Mouse (Mus musculus) hindbrain, embryonic 12.5 days (tissue): ENCODE results near the gene Gars. TPM values are rescaled to one million over a fixed set of nuclear protein-coding genes. Genes with fewer than 3 reads are reported as not detected.

Experiments
- ATAC-seq: fragments of 200-750 bp; cut with Nextera tagmentation; 2 replicates; pipeline ENCODE4 v1.8.0; 2017; ENCODE audit warnings: moderate TSS enrichment; ENCODE audit not compliant: low FRiP score
- H3K27ac ChIP-seq: fragments of 300-500 bp; sonication (generic); 2 replicates; pipeline ENCODE4 v1.5.1; 2016; ENCODE audit warnings: mild to moderate bottlenecking
- H3K27me3 ChIP-seq: fragments of 300-500 bp; sonication (generic); 2 replicates; pipeline ENCODE4 v1.6.1; 2016; ENCODE audit warnings: mild to moderate bottlenecking
- H3K36me3 ChIP-seq: fragments of 300-500 bp; sonication (generic); 2 replicates; pipeline ENCODE4 v1.6.1; 2016; ENCODE audit warnings: mild to moderate bottlenecking
- H3K4me1 ChIP-seq: fragments of 300-500 bp; sonication (generic); 2 replicates; pipeline ENCODE4 v1.6.1; 2016
- H3K4me2 ChIP-seq: fragments of 300-500 bp; sonication (generic); replicated peaks from 2 replicates; pipeline ENCODE4 v1.6.1; 2016; ENCODE audit warnings: mild to moderate bottlenecking
- H3K4me3 ChIP-seq: fragments of 300-500 bp; sonication (generic); 2 replicates; pipeline ENCODE4 v1.5.1; 2016; ENCODE audit warnings: mild to moderate bottlenecking
- H3K9ac ChIP-seq: fragments of 300-500 bp; sonication (generic); 2 replicates; pipeline ENCODE4 v1.6.1; 2016; ENCODE audit warnings: mild to moderate bottlenecking, moderate library complexity
- H3K9me3 ChIP-seq: fragments of 300-500 bp; sonication (generic); replicated peaks from 2 replicates; pipeline ENCODE4 v1.6.1; 2016; ENCODE audit warnings: mild to moderate bottlenecking
- WGBS: fragments of 180-500 bp; shearing (Covaris S2); methylation state at CpG from one replicate; pipeline ENCODE4 v1.1.7; 2016; 5-methylcytosine and 5-hydroxymethylcytosine counted together
- polyA plus RNA-seq: library from polyadenylated mRNA; unstranded; fragments of >200 nt; fragmentation: Nextera tagmentation; extraction: Ambion mirVana; gene quantifications from 2 replicates; pipeline ENCODE4 v1.2.1, GENCODE M21; 2016

Gars gene
- polyA plus RNA-seq, 1 experiment from 2014 or later: 188 TPM

DNA sequence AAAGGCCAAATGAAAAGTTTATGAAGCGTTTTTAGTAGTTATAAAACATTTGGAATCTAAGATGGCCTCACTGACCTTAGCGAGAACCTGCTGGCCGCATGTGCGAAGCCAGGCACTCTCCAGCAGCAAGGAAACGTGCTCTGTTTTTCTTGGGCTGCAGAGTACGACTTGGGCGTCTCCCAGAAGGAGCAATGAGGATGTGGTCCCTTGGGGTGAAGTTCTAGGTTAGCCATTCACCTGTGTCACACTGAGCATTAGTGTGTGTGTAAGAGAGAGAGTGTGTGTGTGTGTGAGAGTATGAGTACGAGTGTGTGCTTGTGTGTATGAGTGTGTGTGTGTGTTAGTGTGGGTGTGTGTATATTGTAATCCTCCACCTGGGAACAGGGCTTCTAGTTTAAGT, 5.4 kb downstream of the Gars start:
- no peak overlapping the region for H3K4me2 ChIP-seq
- H3K4me1 ChIP-seq: peaks cover 23% of the 10 kb centered on the region
- H3K9ac ChIP-seq: no peak overlapping the region
- no peak for ATAC-seq
- peaks cover 8% of the 10 kb centered on the region for H3K36me3 ChIP-seq
- whole genome bisulfite sequencing: 82% methylated on average over 8 of the region's 8 CpGs
- H3K27me3 ChIP-seq: no peaks in the 10 kb centered on the region
- no peak overlapping the region for H3K4me3 ChIP-seq
- H3K27ac ChIP-seq: no peak overlapping the region
- H3K9me3 ChIP-seq: no peaks in the 10 kb centered on the region

DNA sequence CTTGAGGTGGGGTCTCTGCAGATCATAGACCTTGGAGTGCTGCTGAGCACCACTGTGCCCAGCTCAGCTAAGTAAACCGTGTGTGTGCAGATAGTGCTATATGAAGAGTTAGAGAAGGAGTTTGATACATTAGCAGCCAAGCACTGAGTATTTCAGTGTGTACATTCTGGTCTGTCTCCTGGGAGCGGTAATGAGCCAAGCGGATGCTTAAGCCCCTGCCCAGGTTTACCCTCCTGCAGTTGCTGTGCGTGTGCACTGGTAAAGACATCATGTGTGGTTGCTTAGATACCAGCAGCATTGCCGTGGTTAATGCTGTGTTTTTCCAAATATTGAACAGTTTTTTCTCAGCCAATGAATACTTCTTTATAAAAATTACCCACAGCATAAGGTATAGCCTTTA, 6.7 kb downstream of the Gars start:
- Histone ChIP-seq H3K27ac (no peak overlapping the region), H3K36me3 (peaks cover 19% of the 10 kb centered on the region), H3K4me1 (peaks cover 15% of the 10 kb centered on the region), H3K9ac (no peak overlapping the region), H3K27me3 (no peaks in the 10 kb centered on the region), H3K9me3 (no peaks in the 10 kb centered on the region), H3K4me2 (no peak overlapping the region), H3K4me3 (no peak overlapping the region)
- WGBS: 75% methylated on average over 5 of the region's 5 CpGs
- no peak for ATAC-seq

DNA sequence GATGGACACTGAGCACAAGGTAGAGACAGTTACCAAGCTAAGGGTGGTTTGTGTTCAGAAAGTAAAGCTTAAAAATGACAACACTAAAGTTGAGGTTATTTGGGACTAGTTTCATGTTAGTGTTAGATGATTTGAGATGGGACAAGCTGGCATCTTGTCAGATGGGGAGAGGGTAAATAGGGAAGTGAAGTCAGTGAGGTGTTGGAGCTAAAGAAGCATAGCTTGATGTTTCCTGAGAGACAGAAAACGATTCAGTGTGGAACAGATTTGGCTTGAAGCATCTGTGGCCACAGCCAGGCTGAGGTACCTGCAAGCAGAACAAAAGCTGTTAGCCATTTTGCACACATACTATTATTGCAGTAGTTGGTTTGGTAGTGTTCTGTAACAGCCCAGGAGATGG, 7.5 kb downstream of the Gars start:
- H3K36me3 ChIP-seq: peaks cover 27% of the 10 kb centered on the region
- 74% methylated on average over 1 of the region's 1 CpGs for WGBS

GRCm38 (mm10) chr6:55049186-55049585, 11.4 kb downstream of the Gars start:
- H3K9ac ChIP-seq: no peak overlapping the region
- peaks cover 62% of the 10 kb centered on the region for H3K36me3 ChIP-seq
- H3K4me1 ChIP-seq: peaks cover 4% of the 10 kb centered on the region; the same call in 1 of the 2 replicates
- H3K27ac ChIP-seq: no peak overlapping the region
- no peak for ATAC-seq
- H3K4me3 ChIP-seq: no peak overlapping the region
- H3K4me2 ChIP-seq: no peak overlapping the region
- 93% methylated on average over 10 of the region's 10 CpGs for WGBS
- H3K9me3 ChIP-seq: no peaks in the 10 kb centered on the region
- no peaks in the 10 kb centered on the region for H3K27me3 ChIP-seq

More for the DNA sequence above, 7.5 kb downstream of the Gars start:
- Histone ChIP-seq H3K27me3 (no peaks in the 10 kb centered on the region), H3K9me3 (no peaks in the 10 kb centered on the region), H3K4me3 (no peak overlapping the region), H3K4me1 (peaks cover 9% of the 10 kb centered on the region), H3K27ac (no peak overlapping the region), H3K4me2 (no peak overlapping the region), H3K9ac (no peak overlapping the region)
- no peak for ATAC-seq

GRCm38 (mm10) chr6:55054491-55054890, 16.7 kb downstream of the Gars start:
- H3K27ac ChIP-seq: no peak overlapping the region
- no peaks in the 10 kb centered on the region for H3K27me3 ChIP-seq
- no peaks in the 10 kb centered on the region for H3K9me3 ChIP-seq
- no peak overlapping the region for H3K4me3 ChIP-seq
- ATAC-seq: no peak
- WGBS: 93% methylated on average over 4 of the region's 4 CpGs
- no peaks in the 10 kb centered on the region for H3K4me1 ChIP-seq
- no peak overlapping the region for H3K9ac ChIP-seq
- peaks cover 82% of the 10 kb centered on the region for H3K36me3 ChIP-seq
- H3K4me2 ChIP-seq: no peak overlapping the region

- no peak overlapping the region for H3K4me2 ChIP-seq
- H3K4me1 ChIP-seq: no peaks in the 10 kb centered on the region
- H3K4me3 ChIP-seq: no peak overlapping the region
- H3K9me3 ChIP-seq: no peaks in the 10 kb centered on the region
- H3K36me3 ChIP-seq: peaks cover 82% of the 10 kb centered on the region
- ATAC-seq: no peak
- H3K27ac ChIP-seq: no peak overlapping the region
- no peak overlapping the region for H3K9ac ChIP-seq
- WGBS: 87% methylated on average over 3 of the region's 3 CpGs
- no peaks in the 10 kb centered on the region for H3K27me3 ChIP-seq
Measured at GRCm38 (mm10) chr6:55057427-55057826, 19.6 kb downstream of the Gars start.

GRCm38 (mm10) chr6:55060241-55060825, 22.5 kb downstream of the Gars start:
- Histone ChIP-seq H3K4me1 (no peaks in the 10 kb centered on the region), H3K9ac (no peak overlapping the region), H3K9me3 (no peaks in the 10 kb centered on the region), H3K4me2 (no peak overlapping the region), H3K36me3 (peaks cover 79% of the 10 kb centered on the region), H3K27me3 (no peaks in the 10 kb centered on the region), H3K4me3 (no peak overlapping the region), H3K27ac (no peak overlapping the region)
- no peak for ATAC-seq
- 92% methylated on average over 7 of the region's 7 CpGs for WGBS

- Histone ChIP-seq H3K27me3 (no peaks in the 10 kb centered on the region), H3K9me3 (no peaks in the 10 kb centered on the region), H3K4me2 (no peak overlapping the region), H3K27ac (no peak overlapping the region), H3K4me1 (no peaks in the 10 kb centered on the region), H3K36me3 (peaks cover 80% of the 10 kb centered on the region), H3K9ac (no peak overlapping the region), H3K4me3 (no peak overlapping the region)
- 96% methylated on average over 11 of the region's 11 CpGs for WGBS
- no peak for ATAC-seq
Measured at GRCm38 (mm10) chr6:55061328-55061727, 23.5 kb downstream of the Gars start.

- no peak overlapping the region for H3K9ac ChIP-seq
- H3K27ac ChIP-seq: no peak overlapping the region
- H3K4me3 ChIP-seq: no peak overlapping the region
- H3K9me3 ChIP-seq: no peaks in the 10 kb centered on the region
- peaks cover 81% of the 10 kb centered on the region for H3K36me3 ChIP-seq
- H3K27me3 ChIP-seq: no peaks in the 10 kb centered on the region
- no peak for ATAC-seq
- no peak overlapping the region for H3K4me2 ChIP-seq
- H3K4me1 ChIP-seq: no peaks in the 10 kb centered on the region
- 88% methylated on average over 5 of the region's 5 CpGs for WGBS
Measured at GRCm38 (mm10) chr6:55062200-55062599, 24.4 kb downstream of the Gars start.

DNA sequence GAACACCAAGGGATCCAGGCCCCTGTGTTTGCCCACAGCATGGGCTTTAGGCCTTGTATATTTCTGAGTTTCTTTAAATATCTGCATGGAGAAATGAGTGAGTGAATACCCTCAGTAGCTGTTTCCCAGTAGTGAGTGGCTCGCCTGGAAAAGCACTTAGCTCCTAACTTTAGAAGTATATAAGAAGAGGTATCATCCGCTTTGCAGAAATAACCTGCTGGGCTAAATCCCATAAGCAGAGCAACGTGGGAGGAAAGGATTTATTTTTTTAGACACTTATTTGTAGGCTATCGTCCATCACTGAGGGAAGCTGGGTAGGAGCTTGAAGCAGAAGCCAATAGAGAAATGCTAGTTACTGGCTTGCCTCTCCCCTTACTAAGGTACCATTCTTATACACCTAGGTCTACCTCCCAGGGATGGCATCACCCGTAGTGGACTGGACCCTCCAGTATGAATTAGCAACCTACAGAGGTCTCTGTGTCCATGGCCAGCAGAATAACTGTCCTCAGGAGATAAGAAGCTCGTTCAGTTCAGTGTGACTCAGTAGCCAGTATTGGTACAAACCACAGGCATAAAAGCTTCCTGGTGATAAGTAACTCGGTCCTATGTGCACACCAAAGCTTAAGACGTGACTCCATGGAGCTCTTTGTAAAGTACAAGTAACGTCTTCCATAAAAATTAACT, 26.1 kb downstream of the Gars start:
- Histone ChIP-seq H3K9me3 (no peaks in the 10 kb centered on the region), H3K9ac (no peak overlapping the region), H3K4me1 (no peaks in the 10 kb centered on the region), H3K27me3 (no peaks in the 10 kb centered on the region), H3K36me3 (peaks cover 89% of the 10 kb centered on the region), H3K4me2 (no peak overlapping the region), H3K4me3 (no peak overlapping the region), H3K27ac (no peak overlapping the region)
- ATAC-seq: no peak
- 95% methylated on average over 9 of the region's 9 CpGs for WGBS

DNA sequence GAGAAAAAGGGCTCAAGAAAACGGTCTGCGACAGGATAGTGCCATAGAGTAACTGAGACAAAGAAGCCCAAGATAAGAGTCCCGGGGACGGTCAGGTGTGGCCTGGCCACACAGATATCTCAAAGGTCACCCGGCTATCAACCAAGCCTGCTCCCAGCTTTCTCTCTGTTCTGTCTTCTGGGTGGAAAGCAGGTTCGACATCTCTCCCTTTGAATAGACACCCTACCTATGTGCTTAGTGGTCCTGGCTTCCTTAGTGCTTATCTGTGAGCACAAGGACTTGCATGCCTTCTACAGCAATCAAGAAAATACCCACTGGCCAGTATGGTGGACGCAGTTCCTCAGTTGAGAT, 26.6 kb downstream of the Gars start:
- Histone ChIP-seq H3K9ac (no peak overlapping the region), H3K4me1 (no peaks in the 10 kb centered on the region), H3K36me3 (peaks cover 85% of the 10 kb centered on the region), H3K4me2 (no peak overlapping the region), H3K27ac (no peak overlapping the region), H3K27me3 (no peaks in the 10 kb centered on the region), H3K9me3 (no peaks in the 10 kb centered on the region), H3K4me3 (no peak overlapping the region)
- no peak for ATAC-seq
- 97% methylated on average over 7 of the region's 7 CpGs for WGBS

GRCm38 (mm10) chr6:55065903-55066302, 28.1 kb downstream of the Gars start:
- no peak overlapping the region for H3K27ac ChIP-seq
- no peak for ATAC-seq
- no peak overlapping the region for H3K9ac ChIP-seq
- H3K27me3 ChIP-seq: no peaks in the 10 kb centered on the region
- 95% methylated on average over 2 of the region's 2 CpGs for WGBS
- H3K4me2 ChIP-seq: no peak overlapping the region
- no peaks in the 10 kb centered on the region for H3K9me3 ChIP-seq
- no peak overlapping the region for H3K4me3 ChIP-seq
- H3K36me3 ChIP-seq: peaks cover 78% of the 10 kb centered on the region
- no peaks in the 10 kb centered on the region for H3K4me1 ChIP-seq

DNA sequence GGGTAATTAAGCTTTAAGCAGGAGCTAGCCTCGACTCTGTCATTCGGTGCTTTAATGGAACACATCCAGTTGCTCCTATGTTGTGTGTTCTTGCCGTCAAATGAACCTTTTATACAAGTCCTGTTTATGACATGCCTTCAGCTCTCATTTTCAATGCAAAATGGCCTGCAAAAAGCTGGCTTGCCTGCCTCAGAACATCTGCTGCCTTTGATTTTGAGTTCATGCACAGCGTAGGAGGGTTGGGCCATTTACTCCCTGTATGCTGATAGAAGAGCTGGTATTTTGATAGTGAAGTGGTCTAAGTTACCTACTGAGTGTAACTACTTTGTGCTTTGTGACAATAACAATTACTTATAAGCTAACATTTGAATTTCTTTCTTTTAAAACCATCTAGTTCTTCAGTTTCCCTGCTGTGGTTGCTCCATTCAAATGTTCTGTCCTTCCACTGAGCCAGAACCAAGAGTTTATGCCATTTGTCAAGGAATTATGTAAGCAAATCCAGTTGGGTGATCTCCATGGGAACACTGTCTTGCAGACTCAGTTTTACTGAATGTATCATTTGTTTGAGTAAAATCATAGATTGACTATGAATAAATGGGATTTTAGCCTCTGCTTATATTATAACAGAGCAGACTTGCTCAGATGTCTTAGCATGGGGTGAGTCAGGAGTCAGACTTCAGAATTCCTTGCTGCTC, 38.9 kb downstream of the Gars start:
- 94% methylated on average over 4 of the region's 4 CpGs for WGBS
- no peak for ATAC-seq
- no peaks in the 10 kb centered on the region for H3K27me3 ChIP-seq
- H3K4me3 ChIP-seq: no peak overlapping the region
- H3K9me3 ChIP-seq: no peaks in the 10 kb centered on the region
- H3K27ac ChIP-seq: no peak overlapping the region
- H3K9ac ChIP-seq: no peak overlapping the region
- peaks cover 80% of the 10 kb centered on the region for H3K36me3 ChIP-seq
- no peak overlapping the region for H3K4me2 ChIP-seq
- no peaks in the 10 kb centered on the region for H3K4me1 ChIP-seq
